9 mouse cellular contexts compared by ENCODE assay signal in genomic region chr5:36724274-36724673, GRCm38 (mm10). TPM values are rescaled to one million over a fixed set of nuclear protein-coding genes. Genes with fewer than 3 reads are reported as not detected.
A peak's percentile ranks its signal among the peaks of the same experiment; 100 is the strongest.
DNase-seq lines count a peak whose midpoint lies in the region; ATAC-seq lines count a peak whose summit lies in the region.
"Had no signal": no experiment of that assay in that cellular context is flagged by ENCODE, and none has a peak within 500 bp of the region (broad histone marks: within the 10 kb centered on the region; RNA-seq: fewer than 3 reads in every experiment).

No protein-coding gene starts in this region.

- H3K9me3 ChIP-seq in liver, embryonic 15.5 days (replicated peaks), result no peaks in the 10 kb centered on the region
- H3K9me3 ChIP-seq in limb, embryonic 10.5 days (replicated peaks), result no peaks in the 10 kb centered on the region
- H3K9me3 ChIP-seq: hindbrain, embryonic 13.5 days had no signal

- H3K27me3 ChIP-seq in liver, embryonic 15.5 days, result peaks cover 10% of the 10 kb centered on the region; the same call in 1 of the 2 replicates
- H3K27me3 ChIP-seq in limb, embryonic 10.5 days (ENCODE audit: low read depth, poor library complexity, severe bottlenecking), result no peaks in the 10 kb centered on the region
- H3K27me3 ChIP-seq: hindbrain, embryonic 13.5 days had no signal

- peak; percentile 30 for ATAC-seq in CD4-positive, CD25-positive, alpha-beta regulatory T cell, adult 4 months
- peak; percentile 16 for ATAC-seq in liver, embryonic 15.5 days (ENCODE audit: insufficient read depth)

- no peak overlapping the region for H3K4me2 ChIP-seq in liver, embryonic 15.5 days
- H3K4me2 ChIP-seq: hindbrain, embryonic 13.5 days had no signal

- 76% methylated on average over 7 of the region's 7 CpGs for WGBS in liver, embryonic 15.5 days (ENCODE audit: insufficient replicate concordance)
- 72% methylated on average over 7 of the region's 7 CpGs for WGBS in limb, embryonic 10.5 days

- peak; percentile 92 for DNase-seq in adrenal gland, adult 2 months
- DNase-seq in kidney, adult 8-10 months, result peak; percentile 85 to 86
- no peak for DNase-seq in limb, embryonic 10.5 days (ENCODE audit: low spot score)
- DNase-seq in heart, adult 18-20 months, result no peak
- no peak for DNase-seq in heart, adult 9 months (ENCODE audit: low spot score in 2 of 2)
- DNase-seq: cerebellum, adult 11 months had no signal

- no peaks in the 10 kb centered on the region for H3K36me3 ChIP-seq in liver, embryonic 15.5 days (replicated peaks)
- H3K36me3 ChIP-seq in limb, embryonic 10.5 days, result no peaks in the 10 kb centered on the region
- H3K36me3 ChIP-seq: hindbrain, embryonic 13.5 days had no signal

- peak overlapping the region; percentile 99 for H3K27ac ChIP-seq in liver, embryonic 15.5 days (replicated peaks)
- H3K27ac ChIP-seq in limb, embryonic 10.5 days, result no peak overlapping the region
- H3K27ac ChIP-seq: hindbrain, embryonic 13.5 days had no signal

- H3K4me3 ChIP-seq in liver, embryonic 15.5 days (replicated peaks), result no peak overlapping the region
- H3K4me3 ChIP-seq in limb, embryonic 10.5 days, result no peak overlapping the region
- H3K4me3 ChIP-seq: hindbrain, embryonic 13.5 days had no signal

- no peak overlapping the region for H3K9ac ChIP-seq in liver, embryonic 15.5 days
- H3K9ac ChIP-seq: hindbrain, embryonic 13.5 days had no signal

- peaks cover 85% of the 10 kb centered on the region for H3K4me1 ChIP-seq in liver, embryonic 15.5 days (replicated peaks)
- peaks cover 3% of the 10 kb centered on the region; the same call in 1 of the 2 replicates for H3K4me1 ChIP-seq in limb, embryonic 10.5 days
- H3K4me1 ChIP-seq: hindbrain, embryonic 13.5 days had no signal

RNA-seq across cellular contexts. Expression of gene Bloc1s4, which starts 24.2 kb away (rescaled TPM):
- 1 to 10 TPM in 1 of 2 experiments, under 1 TPM in 1; 0.67 to 2.9 TPM for polyA plus RNA-seq in CD4-positive, CD25-positive, alpha-beta regulatory T cell, adult 4 months (2017; shearing (Covaris generic))
- total RNA-seq in adrenal gland, adult 2 months (2021), result 10 to 100 TPM; 21.9 to 27.5 TPM
- polyA plus RNA-seq in adrenal gland, adult 2 months (2012; rRNA removed), result 64.9 and 70.9 TPM in 2 replicates
- 15.9 and 16.3 TPM in 2 replicates for polyA plus RNA-seq in liver, embryonic 15.5 days (2015; fragmentation: Nextera tagmentation; extraction: Ambion mirVana)
- polyA plus RNA-seq in limb, embryonic 10.5 days (2016; fragmentation: Nextera tagmentation; extraction: Ambion mirVana), result 23.7 and 25.5 TPM in 2 replicates
- 10 to 100 TPM; 14.0 to 14.2 TPM for total RNA-seq in heart, adult 18-20 months (2021)

RNA-seq across cellular contexts. Expression of gene D5Ertd579e, which starts 28.4 kb away (rescaled TPM):
- polyA plus RNA-seq in CD4-positive, CD25-positive, alpha-beta regulatory T cell, adult 4 months (2017; shearing (Covaris generic)), result 10 to 100 TPM; 32.6 to 34.7 TPM
- total RNA-seq in adrenal gland, adult 2 months (2021), result 10 to 100 TPM; 64.4 to 83.5 TPM
- 13.7 and 13.9 TPM in 2 replicates for polyA plus RNA-seq in adrenal gland, adult 2 months (2012; rRNA removed)
- polyA plus RNA-seq in liver, embryonic 15.5 days (2015; fragmentation: Nextera tagmentation; extraction: Ambion mirVana), result 22.1 and 22.2 TPM in 2 replicates
- 22.5 and 25.1 TPM in 2 replicates for polyA plus RNA-seq in limb, embryonic 10.5 days (2016; fragmentation: Nextera tagmentation; extraction: Ambion mirVana)
- total RNA-seq in heart, adult 18-20 months (2021), result 10 to 100 TPM; 85.9 to 89.3 TPM

Comparison
In these comparisons a context has a peak if more than half of its experiments do, and no peak if none do; other contexts are left out.
1. DNase-seq: peak in adrenal gland, adult 2 months (single experiment) and kidney, adult 8-10 months (2 of 2); none in limb, embryonic 10.5 days (single experiment), heart, adult 18-20 months (0 of 2) and heart, adult 9 months (0 of 2).